Mouse (Mus musculus) layer of hippocampus, postnatal 36 days (tissue): ENCODE data around the gene Ago3. TPM values are rescaled to one million over a fixed set of nuclear protein-coding genes. Genes with fewer than 3 reads are reported as not detected.
A peak's percentile ranks its signal among the peaks of the same experiment; 100 is the strongest.

Experiments
- DNase-seq, 2 experiments: peaks; one replicate each; pipeline ENCODE4 v3.0.0; 2022
- total RNA-seq, 2 experiments: library from RNA; stranded (reverse); gene quantifications; 2 replicates each; pipeline ENCODE4 v1.2.3; 2021

The Ago3 gene
- 10 to 100 TPM; 37.5 to 45.4 TPM for total RNA-seq

DNA sequence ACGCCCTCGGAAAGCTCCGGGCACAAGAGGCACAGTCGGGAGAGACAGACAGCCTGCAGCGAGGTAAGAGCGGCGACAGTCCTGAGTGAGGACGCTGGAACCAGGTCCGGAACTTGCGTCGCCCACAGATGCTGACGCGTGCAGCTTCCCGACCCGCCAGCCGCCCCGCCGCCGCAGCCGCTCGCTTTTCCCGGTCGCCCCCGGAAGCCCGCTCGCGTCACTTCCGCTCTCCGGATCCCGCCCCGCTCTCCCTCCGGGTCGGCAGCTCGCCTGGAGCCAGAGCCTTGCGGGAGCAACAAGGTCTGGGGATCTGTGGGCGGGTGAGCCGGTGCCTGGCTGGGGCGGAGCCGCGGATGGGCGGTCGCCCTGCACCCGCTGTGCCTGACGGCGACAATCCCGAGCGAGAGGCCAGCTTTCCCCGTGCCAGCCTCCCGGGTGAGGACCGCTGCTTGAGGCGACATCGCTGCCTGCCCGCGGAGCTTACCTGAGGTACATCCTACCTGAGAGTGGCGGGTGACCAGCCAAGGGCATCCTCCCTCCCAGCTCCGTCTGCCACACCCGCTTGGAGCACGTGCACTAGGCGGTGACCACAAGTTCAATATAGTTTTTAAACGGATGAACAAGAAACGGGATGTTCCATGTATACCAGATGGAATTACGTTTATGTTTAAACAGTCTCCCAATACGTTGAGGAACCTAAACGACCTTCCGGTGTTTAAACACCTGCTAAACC is at the start of gene Ago3:
Ago3 (minus strand) TSS at position 210 of the 733 bp plus-strand sequence.
- peak; percentile 95 to 96 for DNase-seq

DNA sequence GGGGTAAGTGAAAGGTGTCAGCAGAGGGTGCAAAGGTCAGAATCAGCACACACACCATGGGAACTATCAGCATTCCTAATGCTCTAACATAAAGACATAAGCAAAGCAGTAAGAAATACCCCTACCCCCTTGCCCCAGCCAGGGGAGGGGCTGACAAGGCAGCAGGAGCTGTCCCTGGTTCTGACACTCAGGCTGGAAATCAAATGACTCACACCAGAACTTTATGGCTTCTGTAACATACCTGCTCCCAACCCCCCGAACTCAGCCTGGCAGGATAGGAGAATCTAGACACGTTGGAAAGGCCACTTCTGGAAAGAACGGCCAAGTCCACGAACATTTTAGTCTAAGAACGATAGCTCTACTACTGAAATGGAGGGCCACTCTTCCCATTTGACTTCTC is 43.7 kb upstream of the Ago3 start:
- no peak for DNase-seq

- DNase-seq = no peak
Measured at GRCm38 (mm10) chr4:126469334-126469733, 40.0 kb upstream of the Ago3 start.

GRCm38 (mm10) chr4:126468925-126469324 is 39.6 kb upstream of the Ago3 start:
- DNase-seq = no peak

DNA sequence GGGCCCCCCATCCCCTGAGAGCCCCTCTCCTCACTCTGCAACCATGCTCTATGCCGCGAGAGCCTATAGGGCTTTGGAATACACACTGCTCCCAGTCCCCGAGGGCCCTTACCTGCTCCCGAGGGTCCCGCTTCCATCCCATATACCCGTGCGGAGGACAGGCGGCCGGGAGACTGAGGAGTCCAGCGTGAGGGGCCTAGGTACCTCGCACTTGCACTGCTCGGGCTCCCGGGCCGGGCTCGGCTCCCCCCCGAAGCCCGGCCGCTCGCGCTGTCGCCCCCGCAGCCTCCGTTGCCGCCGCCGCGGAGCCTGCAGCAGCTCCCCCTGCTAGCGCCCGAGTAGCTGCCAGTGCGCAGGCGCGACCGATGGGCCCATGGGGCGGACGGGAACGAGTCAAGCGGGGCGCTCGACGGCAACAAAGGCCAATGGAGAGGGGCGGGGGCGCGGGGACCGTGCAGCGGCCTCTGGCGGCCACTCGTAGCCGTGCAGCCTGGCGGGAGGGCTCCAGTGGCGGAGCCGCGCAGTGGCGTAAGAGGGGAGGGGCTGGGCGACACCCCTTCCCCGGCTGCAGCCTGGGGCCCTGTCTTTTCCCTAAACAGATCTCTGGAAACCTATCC is 39.0 kb upstream of the Ago3 start, which contains the start of gene Ago1:
Ago1 (minus strand) TSS at position 299 of the 617 bp plus-strand sequence.
- peak; percentile 96 for DNase-seq

DNA sequence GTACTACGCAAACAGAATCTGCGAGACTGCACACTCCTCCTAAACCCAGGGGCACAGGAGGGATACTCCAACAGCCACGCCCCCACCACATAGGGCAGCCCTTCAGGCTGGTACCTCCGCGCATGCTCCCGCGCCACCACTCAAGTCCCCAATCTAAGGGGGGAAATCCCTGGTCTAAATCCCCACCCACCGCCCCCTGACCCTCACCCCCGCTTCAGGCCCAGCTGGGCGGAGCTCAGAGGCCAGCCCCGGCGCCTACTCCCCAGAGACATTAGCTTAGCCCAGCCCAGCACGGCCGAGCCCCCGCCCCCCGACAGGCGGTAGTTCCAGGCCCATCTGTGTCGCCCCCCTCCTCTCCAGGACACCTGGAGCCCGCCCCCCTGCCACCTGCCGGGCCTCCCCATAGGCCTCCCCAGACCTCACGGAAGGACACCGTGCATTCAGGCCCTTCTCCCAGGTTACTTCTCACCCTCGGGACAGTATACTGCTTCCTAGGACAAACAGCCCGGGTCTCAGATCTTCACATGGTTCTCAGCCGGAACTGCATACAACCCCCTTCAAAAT is 38.4 kb upstream of the Ago3 start:
- DNase-seq = peak; percentile 51 to 52

GRCm38 (mm10) chr4:126466251-126466750 is 36.9 kb upstream of the Ago3 start:
- DNase-seq = no peak

DNA sequence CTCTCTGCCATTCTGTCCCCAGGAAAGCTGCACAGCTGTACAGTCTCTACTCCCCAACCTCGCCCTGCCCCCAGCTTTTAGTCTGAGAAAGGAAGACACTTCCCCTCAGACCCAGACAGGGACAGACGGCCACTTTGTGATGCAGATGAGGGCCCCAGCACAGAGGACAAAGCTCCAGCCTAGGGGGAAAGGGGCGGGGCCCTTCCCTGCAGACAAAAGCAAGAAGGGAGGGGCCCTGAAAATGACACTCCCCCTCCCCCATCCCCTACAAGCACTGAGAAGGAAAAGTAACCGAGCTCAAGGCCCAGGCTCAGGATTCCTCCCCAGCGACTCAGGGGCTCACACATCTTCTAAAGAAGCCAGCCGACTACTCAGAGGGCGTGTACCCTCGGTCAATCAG is 36.5 kb upstream of the Ago3 start:
- DNase-seq = peak; percentile 43 to 46

GRCm38 (mm10) chr4:126464892-126465235 is 35.5 kb upstream of the Ago3 start:
- DNase-seq = no peak

DNA sequence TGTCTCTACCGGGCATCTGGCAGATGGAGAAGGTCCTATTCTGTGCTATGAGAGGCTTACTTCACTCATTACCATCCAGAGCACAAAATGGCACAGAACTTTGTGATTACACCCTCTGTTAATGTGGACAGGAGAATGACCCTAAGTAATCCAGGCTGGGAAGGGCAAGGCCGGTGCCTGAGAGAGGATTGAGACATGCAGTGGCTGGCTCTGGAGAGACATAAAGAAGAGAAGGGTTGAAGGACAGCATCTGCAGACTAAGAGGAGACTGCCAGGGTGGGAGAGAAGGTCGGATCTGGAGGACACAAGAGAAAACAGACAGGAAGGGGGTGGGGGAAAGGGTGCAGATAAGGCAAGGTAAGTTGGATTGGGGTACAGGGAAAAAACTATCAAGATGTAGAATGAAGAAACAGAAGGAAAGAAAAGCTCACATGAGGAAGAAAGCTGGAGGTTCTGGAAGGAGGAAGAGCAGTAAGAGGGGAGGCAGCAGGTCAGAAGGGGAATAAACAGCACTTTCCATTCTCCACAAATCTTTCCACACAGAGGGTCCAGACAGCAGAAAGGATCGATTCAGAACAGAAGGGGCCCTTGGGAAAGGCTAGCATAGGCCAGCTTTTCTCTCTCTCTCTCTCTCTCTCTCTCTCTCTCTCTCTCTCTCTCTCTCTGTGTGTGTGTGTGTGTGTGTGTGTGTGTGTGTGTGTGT is 35.0 kb upstream of the Ago3 start:
- no peak for DNase-seq

- DNase-seq = no peak
Measured at GRCm38 (mm10) chr4:126455441-126455840, 26.1 kb upstream of the Ago3 start.

GRCm38 (mm10) chr4:126454547-126455254 is 25.3 kb upstream of the Ago3 start:
- no peak for DNase-seq

- DNase-seq = no peak
Measured at GRCm38 (mm10) chr4:126450268-126450667, 20.9 kb upstream of the Ago3 start.

DNA sequence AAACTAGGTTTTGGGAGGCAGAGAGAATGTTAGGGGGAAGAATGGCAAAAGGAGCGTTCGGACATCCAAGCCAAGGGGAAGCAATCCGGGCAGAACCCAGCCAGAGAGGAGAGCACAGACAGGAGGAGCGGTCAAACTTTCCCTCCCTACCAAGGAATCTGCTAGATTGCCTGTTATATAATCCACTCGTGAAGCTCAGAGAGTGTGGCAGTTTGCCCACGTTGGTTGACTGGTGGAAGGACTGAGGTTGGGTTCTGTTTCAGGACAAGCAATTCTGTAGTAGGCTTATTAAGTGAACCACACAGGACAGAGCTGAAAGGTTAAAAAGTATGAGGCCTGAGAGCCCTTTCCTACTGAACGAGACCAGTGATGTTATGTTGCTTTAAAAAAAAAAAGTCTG is 17.8 kb upstream of the Ago3 start:
- no peak for DNase-seq

GRCm38 (mm10) chr4:126444528-126444927 is 15.2 kb upstream of the Ago3 start:
- no peak for DNase-seq

GRCm38 (mm10) chr4:126438261-126438660 is 8.9 kb upstream of the Ago3 start:
- no peak for DNase-seq

GRCm38 (mm10) chr4:126436268-126436667 is 6.9 kb upstream of the Ago3 start:
- DNase-seq = peak in 1 of 2 experiments; percentile 29

GRCm38 (mm10) chr4:126434094-126434493 is 4.7 kb upstream of the Ago3 start:
- no peak for DNase-seq

DNA sequence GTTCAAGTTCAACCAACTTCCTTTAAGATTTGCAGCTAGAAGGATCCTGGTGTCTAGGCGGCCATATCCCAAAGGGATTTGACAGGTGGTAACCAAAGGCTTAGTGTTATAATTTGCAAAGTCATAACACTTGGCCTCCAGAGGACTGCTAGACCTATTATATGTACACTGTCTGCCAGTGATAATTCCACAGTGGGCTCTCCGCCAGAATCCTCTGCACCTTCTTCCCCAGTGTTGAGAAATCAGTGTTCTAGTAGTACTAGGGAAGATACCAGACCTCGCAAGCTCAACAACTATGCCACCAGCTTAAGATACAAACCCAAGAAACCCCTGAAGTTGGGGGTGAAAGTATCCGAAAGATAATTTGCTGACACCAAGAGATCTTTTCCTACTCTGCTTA is 3.8 kb upstream of the Ago3 start:
- no peak for DNase-seq

DNA sequence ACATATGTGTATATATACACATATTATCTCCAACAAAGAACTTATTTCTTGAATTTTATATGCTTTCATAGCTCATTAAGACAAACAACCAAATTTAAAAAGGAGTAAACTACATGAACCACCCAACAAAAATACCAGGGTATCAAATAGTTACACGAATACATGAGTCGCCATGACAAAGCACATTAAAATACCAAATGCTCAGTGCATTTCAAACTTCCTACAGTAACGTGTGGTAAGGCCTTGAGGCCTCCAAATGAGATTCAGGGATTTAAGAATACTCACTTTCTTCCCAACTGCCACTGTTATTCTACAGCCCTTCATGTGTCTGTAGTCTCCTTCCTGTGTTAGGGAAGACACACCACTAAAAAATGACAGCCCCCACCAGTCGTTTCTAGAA is 2.4 kb upstream of the Ago3 start:
- DNase-seq = no peak

GRCm38 (mm10) chr4:126428682-126429346 is 542 bp downstream of the Ago3 start:
- DNase-seq = peak in 1 of 2 experiments; percentile 15

DNA sequence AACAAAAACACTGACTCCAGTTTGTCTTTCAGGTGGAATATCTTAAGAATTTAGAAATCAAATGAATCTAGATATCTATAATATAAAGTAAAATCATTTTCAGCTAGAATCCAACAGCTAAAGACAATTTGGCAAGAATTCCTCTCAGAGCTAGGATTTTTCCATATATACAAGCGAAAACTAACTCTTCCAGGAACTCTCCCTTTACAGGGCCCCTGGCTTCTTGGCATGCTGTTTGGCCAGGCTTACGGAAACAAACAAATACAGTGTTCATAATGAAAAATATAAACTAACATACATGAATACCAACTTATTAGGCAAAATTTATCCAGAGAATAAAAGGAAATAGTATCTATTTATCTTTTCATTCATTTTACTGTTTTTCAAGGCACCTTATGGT is 5.5 kb downstream of the Ago3 start:
- no peak for DNase-seq
